Mouse (Mus musculus): ENCODE measurements at regions not wholly inside any gene's neighbourhood (a gene's known extent, or its start where the extent isn't known, plus 50 kb on each side); places are given as distances from the start of the nearest gene placed in this dataset.

DNA sequence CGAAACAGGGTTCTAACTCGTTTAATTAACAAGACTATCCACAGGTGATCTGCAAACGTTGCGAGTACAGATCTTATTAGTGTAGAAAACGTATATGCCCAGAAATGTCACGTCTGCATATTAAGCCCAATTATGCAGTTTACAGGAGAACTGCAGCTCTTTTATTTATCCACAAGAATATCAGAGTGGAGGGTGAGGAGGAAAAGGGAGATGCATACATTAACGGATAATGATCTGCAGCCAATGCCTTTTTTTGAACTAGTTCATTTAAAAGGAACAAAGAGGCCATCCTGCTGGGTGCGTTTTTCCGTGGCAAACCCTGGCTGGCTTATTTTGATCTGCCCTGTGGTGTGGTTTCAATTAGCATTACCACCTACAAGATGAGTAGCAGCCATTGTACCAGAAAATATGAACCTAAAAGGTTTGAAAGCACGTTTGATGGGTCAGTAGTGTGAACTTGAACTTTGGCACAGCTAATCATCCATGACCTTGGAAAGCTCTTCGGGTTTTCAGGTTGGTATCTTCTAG, 511.1 kb downstream of the Nyap2 start:
- no peak for TF ChIP-seq POLR2A (IDR thresholded peaks at IDR 0.05; ENCODE audit: insufficient read depth, low read length)
- TF ChIP-seq CTCF (IDR thresholded peaks at IDR 0.05; ENCODE audit: low read depth, low read length) = no peak
- no peak for TF ChIP-seq EP300 (IDR thresholded peaks at IDR 0.05; ENCODE audit: insufficient read depth, low read depth, low read length)

Measured in ES-Bruce4 (cell line).